Mouse (Mus musculus) 3134 (cell line): Measurements from ENCODE around the gene Cnksr1.

ENCODE experiments used
- DNase-seq: peaks from one replicate; pipeline ENCODE4 v3.0.0-alpha.2; 2011; ENCODE audit warnings: low spot score; ENCODE audit not compliant: insufficient read length; ENCODE audit errors: extremely low read depth

Gene Cnksr1

DNA sequence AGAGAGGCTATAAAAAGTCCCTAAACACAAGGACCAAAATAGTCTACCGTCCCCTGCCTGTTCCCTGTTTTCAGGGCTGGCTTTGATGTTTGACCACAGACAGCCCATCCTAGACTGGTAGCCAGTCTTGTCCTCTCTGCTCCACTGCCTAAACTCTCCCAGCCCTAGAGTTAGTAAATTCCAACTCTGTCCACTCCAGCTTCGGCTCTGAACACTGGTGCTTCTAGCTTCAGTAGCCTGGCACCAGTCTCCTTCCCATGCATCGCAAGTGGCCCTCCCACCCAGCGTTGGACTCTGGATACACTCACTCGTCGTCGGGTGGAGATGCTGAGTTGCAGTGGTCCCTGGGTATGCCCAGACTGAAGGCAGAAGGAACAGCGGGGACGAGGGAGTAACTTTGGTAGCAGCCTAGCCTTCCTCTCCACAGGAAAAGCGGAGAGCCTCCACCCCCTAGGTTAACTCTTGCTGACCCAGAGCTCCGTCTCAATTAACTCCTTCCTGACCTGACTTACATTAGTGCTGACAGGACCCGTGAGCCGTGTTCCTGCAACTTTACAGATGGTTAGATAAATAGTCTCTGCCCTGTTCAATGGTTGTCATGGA, 15.6 kb upstream of the Cnksr1 start, which contains the start of gene Grrp1:
Grrp1 (minus strand) TSS at position 385 of the 603 bp plus-strand sequence.
- no peak for DNase-seq

DNA sequence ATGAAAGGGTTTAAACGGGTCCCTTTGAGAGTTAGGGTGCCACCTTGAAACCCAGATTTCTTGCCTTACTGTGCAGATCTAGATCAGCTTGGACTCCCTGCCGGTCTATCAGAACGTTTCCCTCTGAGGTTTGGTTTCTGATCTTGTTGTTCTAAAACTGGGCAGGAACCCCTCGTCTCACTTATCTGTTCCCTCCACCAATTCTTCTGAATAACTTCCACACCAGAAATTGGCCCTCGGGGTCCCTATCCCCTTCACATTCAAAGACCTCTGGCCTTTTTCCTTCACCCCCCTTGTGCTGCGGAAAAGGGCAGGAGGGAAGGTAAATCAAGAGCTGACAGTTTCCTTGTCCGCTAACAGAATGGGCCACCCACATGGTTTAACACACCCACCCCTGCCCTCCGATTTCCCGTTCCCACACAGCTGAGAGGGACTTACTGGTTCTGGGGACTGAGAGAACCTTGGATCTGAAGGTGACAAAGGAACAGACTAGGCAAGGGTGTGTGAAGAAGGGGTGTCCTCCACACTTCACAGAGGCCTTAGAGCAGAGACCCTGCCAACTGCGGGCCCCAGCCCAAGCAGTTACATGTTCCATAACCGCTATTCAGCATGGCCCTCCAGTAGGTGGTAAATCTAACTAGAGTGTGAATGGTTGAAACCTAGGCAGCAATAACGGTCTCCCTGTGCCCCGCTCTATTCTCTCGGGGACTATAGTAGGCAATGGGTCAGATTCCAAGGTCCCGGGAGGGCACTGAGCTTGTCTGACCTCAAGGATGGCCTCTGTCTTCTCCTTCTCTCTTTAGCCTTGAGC, 14.9 kb upstream of the Cnksr1 start:
- DNase-seq = no peak

DNA sequence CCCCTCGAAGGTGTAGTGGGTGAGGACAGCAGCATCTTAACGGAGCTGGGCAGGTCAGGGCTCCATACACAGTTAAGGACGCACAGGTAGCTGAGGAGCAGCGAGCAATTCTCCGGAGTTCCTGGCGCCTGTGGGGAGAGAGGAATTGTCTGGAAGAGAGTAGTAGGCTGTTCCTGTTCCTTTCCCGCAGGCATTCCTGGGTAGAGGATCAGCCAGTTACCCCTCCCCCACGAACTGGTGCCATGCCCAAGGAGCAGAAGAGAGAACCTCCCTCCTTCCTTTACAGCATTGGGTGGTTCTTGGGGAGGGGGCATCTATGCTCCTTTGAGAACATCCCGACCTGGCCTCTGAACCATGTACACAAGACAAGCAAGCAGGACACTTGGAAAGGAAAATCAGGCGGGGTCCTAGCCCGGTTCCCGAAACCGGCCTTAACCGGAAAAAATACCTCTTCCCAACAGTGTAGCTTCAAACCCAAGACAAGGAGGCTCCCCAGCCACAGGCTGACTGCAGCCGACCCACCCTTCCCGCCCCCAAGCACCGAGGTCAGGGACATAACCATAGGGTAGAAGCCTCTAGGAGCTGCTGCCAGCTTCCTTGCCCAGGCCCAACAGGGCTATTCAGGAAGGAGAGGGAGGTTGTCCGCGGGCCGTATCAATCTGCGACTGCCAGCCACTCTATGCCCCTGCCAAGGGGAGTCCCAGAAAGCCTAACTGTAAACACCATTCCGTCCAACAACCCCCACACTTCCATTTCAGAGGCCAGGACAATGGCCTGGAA, 14.1 kb upstream of the Cnksr1 start:
- no peak for DNase-seq

DNA sequence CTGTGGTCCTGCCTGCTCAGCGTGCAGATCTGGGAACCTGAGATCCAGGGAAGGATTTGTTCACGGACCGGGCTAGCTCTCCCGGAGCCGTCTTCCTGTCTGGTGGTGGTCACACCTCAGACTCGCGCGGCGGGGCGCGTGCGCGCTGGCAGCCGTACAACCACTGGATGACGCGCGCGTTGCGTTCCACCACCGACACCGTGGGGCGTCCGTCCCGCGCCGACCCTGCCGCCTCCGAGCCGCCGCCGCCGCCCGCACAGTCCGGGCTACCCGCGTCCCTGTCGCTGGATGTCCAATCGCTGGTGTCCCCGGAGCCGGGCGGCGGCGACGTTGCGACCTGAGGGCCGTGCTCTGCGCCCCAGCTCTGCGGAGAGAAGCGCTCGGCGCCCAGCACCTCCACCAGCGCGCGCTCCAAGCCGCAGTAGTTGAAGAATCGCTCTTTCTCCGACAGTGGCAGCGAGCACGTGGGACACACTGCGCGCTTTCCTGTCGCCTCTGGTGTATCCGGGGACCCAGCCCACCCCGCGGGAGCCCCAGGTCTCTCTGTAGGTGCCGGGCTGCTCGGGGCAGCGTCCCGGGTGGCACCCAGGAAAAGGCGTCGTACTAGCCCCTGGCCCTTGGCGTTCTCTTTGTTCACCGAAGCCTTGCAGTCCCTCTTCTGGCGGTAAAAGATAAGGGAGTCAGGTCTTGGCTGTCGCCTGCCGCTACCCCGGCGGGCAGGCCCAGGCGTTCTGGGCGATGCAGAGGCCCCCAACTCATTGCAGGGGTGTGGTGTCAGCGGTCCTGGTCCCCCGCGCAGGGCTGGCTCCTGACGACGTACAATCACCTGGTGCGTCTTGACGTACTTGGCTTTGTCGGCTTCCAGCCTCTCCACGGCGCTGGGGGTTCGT, 13.3 kb upstream of the Cnksr1 start:
- DNase-seq = no peak

DNA sequence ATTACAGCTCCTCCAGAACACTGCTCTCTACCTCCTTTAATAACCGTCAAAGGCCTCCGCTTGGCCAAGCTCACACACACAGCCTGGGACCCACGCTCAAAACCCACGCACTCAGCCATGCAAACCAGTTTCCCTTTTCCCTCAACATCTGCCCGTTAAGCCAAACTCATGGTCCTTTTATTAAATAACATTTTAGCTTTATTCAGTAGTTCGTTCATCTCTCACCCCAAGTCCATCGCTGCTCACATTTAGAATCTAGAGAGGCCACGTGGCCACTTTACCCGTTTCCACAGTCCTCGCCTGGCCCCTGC, 12.7 kb upstream of the Cnksr1 start:
- DNase-seq = no peak

DNA sequence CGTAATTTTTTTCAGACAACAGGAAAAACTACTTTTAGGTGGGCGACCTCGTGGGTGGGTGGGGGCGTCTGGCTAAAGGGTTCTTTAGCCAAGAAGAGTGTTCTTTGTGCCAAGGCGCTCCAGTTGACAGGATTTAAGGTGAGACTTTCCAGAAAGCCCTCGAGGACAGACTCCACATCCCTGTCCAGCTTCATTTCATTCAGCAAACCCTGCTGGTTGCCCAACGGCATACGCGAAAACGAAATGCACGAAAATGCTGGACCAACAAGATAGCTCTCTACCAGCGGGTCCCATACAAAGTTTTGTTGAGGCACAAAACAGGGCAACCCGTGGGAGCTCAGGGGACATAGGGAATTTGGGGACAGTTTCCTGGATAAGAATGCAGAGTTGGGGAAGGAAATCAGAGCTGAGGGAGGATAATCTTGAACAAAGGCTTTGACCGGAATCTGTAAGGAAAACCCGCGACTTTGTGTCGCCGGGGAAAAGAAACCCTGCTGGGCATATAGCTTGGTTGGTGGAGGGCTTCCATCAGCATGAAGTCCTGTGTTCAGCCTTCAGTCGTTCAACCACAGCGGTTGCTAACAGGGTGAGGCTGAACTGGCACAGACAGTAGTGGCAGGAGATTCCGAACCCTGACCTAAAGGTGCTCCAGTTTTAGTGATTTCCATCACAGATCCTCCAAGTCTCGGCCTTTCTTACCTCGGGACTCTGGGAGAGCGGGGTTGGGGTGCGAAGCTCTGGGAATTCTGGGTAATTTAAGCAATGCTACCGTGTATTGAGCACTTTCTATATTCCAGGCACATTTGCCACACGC, 12.1 kb upstream of the Cnksr1 start:
- no peak for DNase-seq

DNA sequence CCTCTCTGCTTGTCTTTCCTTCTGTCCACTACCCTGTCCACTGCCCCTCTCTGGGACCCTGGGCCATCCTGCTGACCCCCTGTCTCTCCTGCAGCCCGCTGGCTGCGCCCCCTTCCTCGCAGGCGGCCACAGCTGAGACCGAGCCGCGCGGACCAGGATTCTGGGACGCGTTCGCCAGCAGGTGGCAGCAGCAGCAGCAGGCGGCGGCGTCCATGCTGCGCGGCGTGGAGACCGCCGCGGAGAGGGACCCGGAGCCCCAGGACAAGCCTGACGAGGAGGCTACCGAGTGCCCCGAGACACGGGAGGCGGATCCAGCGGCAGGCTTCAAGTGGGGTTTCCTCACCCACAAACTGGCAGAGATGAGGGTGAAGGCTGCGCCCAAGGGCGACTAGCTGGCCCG, 11.5 kb upstream of the Cnksr1 start:
- peak; percentile 49 for DNase-seq

DNA sequence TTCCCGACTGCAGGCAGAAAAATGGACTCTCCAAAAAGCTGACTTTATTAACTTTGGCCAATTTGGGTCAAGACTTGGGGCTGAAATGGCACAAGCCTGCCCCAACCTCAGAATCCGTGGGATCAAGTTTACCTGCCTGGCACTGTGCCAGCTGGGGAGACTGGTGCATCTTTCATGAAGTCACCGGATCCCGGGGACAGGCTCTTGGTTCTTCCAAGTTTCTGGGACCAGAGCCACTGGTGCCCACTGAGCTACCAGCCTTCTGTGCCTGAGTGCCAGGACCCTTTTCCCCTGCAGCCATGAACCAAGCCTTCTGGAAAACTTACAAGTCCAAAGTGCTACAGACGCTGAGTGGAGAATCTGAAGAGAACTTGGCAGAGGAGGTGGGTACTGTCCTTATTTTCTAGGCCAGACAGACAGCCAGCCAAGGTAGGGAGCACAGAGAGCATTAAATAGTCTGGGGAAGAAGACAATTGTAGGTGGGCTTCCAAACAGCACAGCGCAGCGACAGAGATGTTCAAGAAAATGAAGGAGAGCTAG, 8.6 kb upstream of the Cnksr1 start, which contains the start of gene Gm30191:
Gm30191 (plus strand) TSS at position 217 of the 540 bp plus-strand sequence.
- DNase-seq = no peak

DNA sequence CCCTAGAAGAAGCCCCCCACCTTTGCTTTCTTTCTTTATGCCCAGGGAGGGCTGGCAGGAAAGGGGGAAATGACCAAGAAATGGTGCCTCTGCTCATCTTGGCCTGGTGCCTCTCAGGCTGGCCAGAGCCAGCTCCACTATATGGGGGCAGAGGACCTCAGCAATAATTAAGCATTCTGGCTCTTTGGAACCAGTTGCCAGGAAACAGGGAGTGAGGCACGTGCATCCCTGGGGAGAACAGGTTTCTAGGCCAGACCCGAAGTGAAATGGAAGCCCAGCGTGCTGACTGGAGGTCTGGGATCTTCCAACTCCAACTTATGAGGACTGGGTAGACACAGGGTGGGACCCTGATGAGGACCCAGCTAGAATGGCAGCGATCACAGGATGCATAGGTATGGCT, 8.1 kb upstream of the Cnksr1 start:
- no peak for DNase-seq

DNA sequence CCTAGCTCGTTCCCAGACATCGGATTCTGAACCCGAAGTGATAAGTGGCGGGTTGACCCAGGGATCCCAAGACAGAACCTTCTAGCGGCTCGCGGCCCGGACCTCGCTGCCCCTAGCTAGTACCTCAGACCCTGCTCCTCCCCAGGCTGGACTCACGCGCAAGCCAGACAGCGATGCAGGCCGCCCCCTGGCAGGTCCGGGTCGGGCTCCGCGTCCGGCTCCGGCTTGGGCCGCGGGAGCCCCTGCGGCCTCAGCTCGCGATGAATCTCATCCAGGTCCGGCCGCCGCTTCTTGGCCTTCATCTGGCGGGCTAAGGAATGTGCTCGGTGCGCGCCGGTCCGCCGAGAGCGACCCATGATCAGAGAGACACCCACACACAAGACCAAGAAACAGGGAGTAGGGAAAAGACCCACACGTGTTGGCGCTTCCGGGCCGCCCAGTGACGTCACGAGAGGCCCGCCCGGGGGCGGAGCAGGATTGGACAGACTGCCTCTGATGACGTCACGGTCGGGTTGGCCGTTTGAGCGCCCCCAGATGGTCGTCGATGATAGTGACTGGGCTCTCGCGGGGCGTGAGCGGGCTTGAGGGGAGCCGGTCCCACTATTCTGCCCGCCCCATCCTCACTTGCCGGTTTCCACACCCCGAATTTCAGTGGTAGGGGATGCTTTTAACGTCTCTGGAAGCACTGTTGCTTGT, 7.1 kb upstream of the Cnksr1 start, which contains the start of gene Zfp593:
Zfp593 (minus strand) TSS at position 445 of the 696 bp plus-strand sequence.
- DNase-seq = peak; percentile 90

DNA sequence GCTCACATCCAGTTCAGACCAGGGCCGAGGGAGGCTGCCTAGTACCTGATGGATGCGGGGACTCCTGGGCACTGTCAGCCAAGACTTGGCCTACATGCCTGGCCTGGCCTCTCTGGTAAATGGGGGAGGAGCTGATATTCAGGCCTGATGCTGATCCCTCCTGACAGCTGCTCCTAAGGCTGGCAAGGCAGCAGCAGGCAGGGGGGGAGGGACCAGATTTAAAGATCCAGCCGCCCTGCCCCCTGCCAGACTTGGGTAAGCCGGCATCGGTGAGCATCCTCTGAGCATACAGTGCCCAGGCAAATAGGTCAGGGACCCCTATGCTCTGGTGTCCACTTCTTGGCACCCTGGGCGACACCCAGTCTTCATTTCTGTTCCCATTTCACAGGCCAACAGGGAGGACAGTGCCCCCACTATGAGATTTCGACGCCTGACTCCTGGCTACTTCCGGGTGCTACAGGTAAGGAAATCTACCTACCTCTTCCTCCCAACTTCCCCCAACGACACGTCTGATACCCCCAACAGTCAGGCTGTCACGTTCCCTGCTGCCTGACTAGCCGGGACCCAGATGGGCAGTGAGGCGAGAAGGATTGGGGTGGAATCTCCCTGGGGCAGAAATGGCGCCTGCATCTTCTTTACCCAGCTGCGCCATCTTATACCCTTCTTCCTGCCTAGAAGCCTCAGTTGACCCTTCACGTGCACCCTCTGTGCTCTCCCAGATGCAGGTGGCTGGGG, 5.5 kb upstream of the Cnksr1 start, which contains the start of gene E130218I03Rik:
E130218I03Rik (plus strand) TSS at position 147 of the 735 bp plus-strand sequence.
- no peak for DNase-seq

DNA sequence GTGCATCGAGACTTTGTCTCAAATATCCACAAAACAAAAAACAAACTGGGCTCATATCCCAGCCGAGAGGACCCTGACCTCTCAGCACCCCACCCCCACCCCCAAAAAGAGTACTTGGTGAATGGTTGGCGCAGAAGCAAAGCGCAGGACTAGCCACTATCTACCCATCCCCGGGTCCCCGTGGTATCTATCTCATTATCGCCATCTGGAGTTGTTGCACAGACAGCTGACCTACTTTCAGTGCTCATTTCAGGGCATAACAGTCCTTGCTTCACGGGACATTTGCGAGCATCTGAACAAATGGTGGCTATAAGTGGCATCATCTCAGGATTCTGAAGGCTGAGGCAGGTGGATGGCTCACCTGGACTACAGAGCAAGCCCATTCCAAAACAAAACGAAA, 487 bp upstream of the Cnksr1 start:
- DNase-seq = no peak

DNA sequence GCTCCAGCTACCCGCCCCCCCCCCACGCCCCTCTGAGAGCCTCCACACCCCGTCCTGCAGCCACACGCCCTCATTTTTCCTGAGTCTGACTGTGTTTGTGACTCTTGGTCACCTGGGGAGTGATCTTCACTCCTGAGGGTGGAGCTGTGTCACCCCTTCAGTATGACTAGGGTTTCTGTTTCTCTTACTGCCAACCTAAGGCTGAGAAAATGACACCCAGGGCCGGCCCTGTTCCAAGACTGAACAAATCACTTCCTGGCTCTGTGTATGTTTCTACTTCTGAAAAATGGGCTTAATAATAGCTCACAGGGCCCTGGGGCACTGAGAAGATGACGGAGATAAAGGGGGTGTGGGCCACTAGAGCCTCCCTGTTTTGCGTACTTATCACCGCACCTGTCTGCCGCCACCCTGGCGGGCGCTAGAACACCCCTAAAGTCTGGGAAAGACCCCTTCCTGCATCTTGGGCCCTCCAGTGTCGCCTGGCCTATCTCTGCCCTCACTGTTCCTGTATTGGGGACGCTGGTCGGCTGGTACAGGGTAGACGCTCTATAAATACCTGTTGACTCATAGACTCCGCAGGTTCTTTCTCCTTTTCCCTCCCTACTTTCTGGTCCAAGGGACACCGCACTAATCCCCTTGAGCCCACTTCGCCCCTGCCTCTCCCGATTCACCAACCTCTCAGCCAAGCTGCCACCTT, 469 bp downstream of the Cnksr1 start:
- no peak for DNase-seq

DNA sequence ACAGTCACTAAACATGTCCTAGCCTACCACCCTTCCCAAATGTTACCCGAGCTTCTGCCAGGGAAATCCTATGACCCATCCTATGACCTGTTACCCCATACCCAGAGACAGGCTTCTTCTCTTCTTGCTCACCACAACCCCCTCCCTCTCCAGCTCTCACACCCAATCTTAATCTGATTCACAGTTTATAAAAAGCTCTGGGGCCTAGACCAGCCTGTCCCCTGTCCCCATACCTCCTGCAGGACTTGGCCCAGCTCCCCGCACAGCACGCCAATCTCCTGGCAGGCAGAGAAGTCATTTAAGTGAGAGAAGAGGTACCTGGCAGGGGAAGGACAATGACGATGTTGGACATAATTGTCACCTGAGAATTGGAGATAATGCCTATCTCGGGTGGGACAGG, 3.3 kb downstream of the Cnksr1 start:
- no peak for DNase-seq

DNA sequence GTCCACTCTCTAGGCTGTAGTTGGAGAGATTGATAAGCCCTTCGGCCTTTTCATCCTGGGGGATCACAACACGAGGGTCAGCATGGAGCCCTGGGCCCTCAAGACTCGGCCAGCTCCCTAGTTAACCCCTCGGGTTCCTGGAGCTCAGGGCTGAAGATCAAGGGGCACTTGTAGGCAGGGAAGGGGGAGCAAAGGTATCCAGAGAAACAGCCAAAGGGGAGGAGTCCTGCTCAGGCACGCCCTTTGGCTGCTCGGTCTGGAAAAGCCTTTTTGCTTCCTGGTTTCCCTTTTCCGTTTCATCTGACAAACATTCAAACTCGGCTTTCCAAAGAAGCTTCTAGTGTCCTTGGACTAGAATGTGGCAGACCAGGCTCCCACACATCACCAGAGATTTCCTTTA, 7.8 kb downstream of the Cnksr1 start:
- DNase-seq = no peak

DNA sequence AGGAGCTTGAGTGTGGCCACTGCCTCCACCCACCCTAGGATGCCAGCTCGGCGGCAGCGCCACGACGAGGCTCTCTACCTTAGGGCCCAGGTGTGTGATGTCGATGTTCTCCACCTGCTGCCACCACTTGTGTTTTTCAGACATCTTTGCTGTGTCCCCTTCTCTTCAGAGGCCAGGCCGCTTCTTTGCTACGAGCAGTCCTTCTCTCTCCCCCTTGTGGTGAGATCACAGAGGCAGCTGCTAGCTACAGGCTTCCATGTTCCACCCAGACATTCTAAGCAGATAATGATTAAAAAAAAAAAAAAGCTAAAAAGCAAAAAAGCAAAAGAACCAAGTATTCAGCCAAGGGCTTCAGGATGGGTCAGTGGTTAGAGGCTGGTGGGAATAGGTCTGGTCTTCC, 11.0 kb downstream of the Cnksr1 start, which contains the start of gene Catsper4:
Catsper4 (minus strand) TSS at position 190 of the 400 bp plus-strand sequence.
- DNase-seq = no peak
